Mouse (Mus musculus): ENCODE measurements around the gene Llgl1. TPM values are rescaled to one million over a fixed set of nuclear protein-coding genes. Genes with fewer than 3 reads are reported as not detected.

Gene Llgl1
- total RNA-seq, 2 experiments from 2014 or later, result 40.4 to 43.8 TPM

GRCm38 (mm10) chr11:60712639-60713255, 13.2 kb downstream of the Llgl1 start:
- DNase-seq (ENCODE audit: low spot score in 2 of 2), result no peak
- intact Hi-C loops (cut with DNase I), result no loop called here

- no peak for DNase-seq (ENCODE audit: low spot score in 2 of 2)
- intact Hi-C loops (cut with DNase I), result no loop called here
Observed at GRCm38 (mm10) chr11:60715833-60716232, 16.3 kb downstream of the Llgl1 start.

DNA sequence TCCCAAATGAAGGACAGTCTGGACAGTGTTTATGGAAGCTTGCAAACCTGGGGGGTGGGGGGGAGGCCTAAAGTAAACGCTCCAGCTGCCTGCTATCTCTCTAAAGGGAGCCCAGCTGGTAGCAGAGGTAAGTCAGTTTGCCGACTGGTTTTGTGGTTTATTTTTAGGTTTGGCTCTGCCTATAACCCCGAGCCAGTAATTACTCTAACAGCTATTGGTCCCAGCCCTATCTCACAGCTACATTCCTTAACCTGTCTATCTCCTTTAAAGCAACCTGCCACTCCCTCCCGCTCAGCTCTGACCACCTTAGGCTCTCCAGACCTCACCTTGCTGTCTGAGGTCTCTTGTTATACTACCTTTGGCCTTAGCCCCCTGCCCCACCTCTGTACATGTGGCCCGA, 19.7 kb downstream of the Llgl1 start:
- intact Hi-C loops (cut with DNase I), result no loop called here
- DNase-seq (ENCODE audit: low spot score in 2 of 2), result no peak

GRCm38 (mm10) chr11:60726601-60727391, 27.3 kb downstream of the Llgl1 start, which contains the start of gene Flii:
Flii (minus strand) TSS chr11:60727263.
- intact Hi-C loops (cut with DNase I), result no loop called here
- peak in 1 of 2 experiments; percentile 76 for DNase-seq (ENCODE audit: low spot score in 2 of 2)

- DNase-seq (ENCODE audit: low spot score in 2 of 2), result no peak
- intact Hi-C loops (cut with DNase I), result loop anchor here (2.0 kb wide), 1 partner anchor 49 kb away; the partner anchor contains the start of genes Smcr8 and Top3a
Observed at GRCm38 (mm10) chr11:60727392-60728140, 28.0 kb downstream of the Llgl1 start.

DNA sequence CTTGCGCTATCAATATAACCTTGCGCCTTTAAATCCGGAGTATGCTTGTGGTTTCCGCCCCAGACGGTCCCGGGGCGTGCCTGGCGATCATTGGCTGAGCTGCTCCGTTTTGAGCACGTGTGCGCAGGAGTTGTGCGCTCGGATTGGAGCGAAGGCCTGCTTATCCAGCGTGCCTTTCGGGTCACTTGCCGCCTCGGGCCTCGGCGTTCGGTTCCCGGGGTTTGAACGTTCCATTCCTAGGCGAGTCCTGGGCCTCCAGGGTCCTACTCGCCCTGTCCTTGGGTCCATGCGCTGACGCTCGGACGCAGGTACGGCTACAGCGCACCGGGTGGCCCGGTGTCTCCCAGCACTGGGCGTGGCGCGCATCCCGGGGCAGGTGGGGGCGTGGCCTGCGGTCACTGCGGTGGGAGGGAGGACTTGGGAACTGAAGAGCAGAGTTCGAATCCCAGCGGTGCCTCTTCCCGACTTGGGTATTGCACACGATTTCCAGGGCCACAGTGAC, 28.8 kb downstream of the Llgl1 start, which contains the start of gene Mief2:
Mief2 (plus strand) TSS at position 139 of the 502 bp plus-strand sequence.
- DNase-seq (ENCODE audit: low spot score in 2 of 2), result peak; percentile 96
- intact Hi-C loops (cut with DNase I), result loop anchor here (2.0 kb wide), 1 partner anchor 48 kb away; the partner anchor contains the start of genes Smcr8 and Top3a

- intact Hi-C loops (cut with DNase I), result loop anchor here (2.0 kb wide), 1 partner anchor 48 kb away; the partner anchor contains the start of genes Smcr8 and Top3a
- no peak for DNase-seq (ENCODE audit: low spot score in 2 of 2)
Observed at GRCm38 (mm10) chr11:60729217-60729641, 29.7 kb downstream of the Llgl1 start.

DNA sequence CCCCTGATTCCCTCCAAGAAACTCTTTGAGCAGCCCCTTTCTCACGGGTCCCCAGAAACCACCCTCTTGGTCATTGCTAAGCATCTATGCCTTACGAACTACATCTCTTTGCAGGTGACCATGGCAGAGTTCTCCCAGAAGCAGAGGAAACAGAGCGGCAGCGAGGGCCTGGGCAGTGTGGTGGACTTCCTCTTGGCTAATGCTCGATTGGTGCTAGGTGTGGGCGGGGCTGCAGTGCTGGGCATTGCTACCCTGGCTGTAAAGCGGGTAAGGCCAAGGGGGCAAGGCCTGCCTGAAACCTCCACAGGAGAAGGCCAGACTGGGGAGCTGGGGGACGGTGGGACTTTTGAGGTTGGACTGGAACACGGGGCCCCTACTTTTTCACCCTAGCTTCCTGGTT, 30.6 kb downstream of the Llgl1 start:
- DNase-seq (ENCODE audit: low spot score in 2 of 2), result no peak
- intact Hi-C loops (cut with DNase I), result no loop called here

DNA sequence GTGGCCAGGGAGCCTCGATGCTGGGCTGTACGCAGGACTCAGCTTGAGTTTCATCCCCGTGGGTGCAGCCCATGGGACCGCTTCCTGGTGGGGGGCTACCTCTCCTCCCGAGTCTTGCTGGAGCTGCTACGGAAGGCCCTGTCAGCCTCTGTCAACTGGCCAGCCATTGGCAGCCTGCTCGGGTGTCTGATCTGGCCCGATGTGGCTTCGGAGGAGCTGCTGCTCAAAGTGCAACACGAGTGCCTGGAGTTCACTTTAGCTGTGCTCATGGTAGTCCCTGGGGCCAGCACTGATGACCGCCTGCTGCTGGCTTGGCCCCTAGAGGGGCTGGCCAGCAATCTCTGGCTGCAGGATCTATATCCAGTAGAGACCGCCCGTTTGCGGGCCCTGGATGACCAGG, 31.7 kb downstream of the Llgl1 start:
- no peak for DNase-seq (ENCODE audit: low spot score in 2 of 2)
- intact Hi-C loops (cut with DNase I), result no loop called here

GRCm38 (mm10) chr11:60734206-60734605, 34.7 kb downstream of the Llgl1 start:
- intact Hi-C loops (cut with DNase I), result no loop called here
- DNase-seq (ENCODE audit: low spot score in 2 of 2), result no peak

DNA sequence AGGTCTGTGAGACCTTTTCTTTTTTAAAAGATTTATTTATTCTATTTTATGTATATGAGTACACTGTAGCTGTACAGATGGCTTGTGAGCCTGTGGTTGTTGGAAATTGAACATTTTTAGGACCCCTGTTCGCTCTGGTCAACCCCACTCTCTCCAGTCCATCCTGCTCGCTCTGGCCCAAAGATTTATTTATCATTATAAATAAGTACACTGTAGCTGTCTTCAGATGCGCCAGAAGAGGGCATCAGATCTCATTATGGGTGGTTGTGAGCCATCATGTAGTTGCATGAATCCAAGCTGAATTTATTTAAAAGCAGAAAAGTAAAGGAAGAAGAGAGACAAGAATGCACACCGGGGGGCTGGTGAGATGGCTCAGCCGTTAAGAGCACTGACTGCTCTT, 35.7 kb downstream of the Llgl1 start:
- intact Hi-C loops (cut with DNase I), result no loop called here
- DNase-seq (ENCODE audit: low spot score in 2 of 2), result no peak

- intact Hi-C loops (cut with DNase I), result no loop called here
- no peak for DNase-seq (ENCODE audit: low spot score in 2 of 2)
Observed at GRCm38 (mm10) chr11:60736491-60736890, 37.0 kb downstream of the Llgl1 start.

DNA sequence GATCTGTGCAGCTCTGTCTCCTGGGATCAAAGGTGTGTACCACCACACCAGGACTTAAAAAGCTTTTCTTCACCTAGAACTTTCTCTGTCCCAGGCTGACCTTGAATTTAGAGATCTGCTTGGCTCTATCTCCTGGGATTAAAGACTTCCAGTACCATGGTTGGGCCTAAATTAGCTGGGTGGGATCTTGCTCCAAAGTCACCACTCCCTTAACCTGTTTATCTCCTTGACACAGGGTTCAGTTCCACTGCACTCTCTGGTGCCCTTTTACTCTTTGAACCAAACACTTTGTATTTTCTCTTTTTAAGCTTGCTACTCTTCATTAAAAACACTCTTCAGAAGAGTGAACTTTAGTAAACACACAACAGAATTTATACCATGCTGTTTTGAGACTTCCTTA, 37.9 kb downstream of the Llgl1 start:
- intact Hi-C loops (cut with DNase I), result no loop called here

GRCm38 (mm10) chr11:60740321-60740720, 40.8 kb downstream of the Llgl1 start:
- intact Hi-C loops (cut with DNase I), result no loop called here
- DNase-seq (ENCODE audit: low spot score in 2 of 2), result no peak

More for the DNA sequence above, 37.9 kb downstream of the Llgl1 start:
- DNase-seq (ENCODE audit: low spot score in 2 of 2), result no peak

DNA sequence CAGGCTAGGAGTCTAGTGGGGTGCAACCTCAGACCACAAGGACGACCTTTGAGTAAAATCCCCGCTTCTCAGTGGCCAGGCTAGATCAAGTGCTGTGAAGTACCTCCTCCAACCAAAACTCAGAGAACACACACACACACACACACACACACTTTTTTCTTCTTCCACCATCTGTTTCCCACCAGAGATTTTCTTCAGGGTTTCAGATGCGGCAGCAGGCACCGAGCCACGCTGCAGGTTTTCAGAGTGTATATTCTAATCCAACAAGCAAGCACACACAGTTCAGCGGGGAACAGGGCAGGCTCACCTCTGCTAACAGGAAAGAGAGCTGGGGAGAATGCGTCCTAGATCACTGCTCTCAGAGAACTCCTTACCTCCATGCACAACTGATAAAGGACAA, 56.0 kb downstream of the Llgl1 start:
- intact Hi-C loops (cut with DNase I), result no loop called here
- peak; percentile 35 to 48 for DNase-seq (ENCODE audit: low spot score in 2 of 2)

DNA sequence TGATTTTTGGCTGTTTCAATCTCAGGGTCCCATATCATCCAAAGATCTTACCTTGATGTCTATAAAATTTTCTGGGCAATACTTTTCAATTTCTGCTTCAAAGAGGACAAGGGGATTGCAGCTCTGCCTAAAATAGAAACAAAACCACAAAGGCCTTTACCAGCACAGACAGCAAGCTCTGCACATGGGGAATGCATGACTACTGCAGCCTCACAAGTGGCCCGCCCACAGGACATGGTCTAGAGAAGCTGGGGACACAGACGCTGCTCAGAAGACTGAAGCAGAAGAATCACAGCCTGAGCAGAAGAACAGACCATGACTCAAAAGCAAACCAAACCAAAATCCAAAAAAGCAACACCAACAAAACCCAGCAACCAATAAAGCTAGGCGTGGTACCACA, 62.2 kb downstream of the Llgl1 start:
- intact Hi-C loops (cut with DNase I), result no loop called here
- DNase-seq (ENCODE audit: low spot score in 2 of 2), result no peak

Measured in left cerebral cortex, postnatal 14 days (tissue).